Mouse (Mus musculus): ENCODE measurements around the gene Dsp.

DNA sequence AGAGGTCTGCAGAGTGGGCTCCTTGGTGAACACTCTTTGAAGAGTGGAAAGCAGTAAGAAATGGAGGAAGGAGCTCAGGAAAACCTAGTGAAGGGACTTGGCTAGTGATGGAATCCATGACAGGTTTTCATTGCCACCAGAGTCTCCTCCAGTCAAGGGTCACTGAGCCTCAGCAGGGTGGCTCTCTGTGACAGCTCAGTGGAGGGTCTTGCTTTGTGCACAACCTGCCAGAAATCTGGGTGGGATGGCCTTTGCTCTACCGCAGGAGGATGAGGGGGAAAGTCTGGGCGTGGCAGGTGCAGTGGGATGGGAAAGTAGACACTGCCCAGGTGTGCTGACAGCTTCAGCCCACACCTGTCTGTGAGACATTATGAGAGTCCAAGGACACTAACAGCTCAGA lies 4.4 kb downstream of the Dsp start:
- TF ChIP-seq POLR2A (IDR thresholded peaks at IDR 0.05; ENCODE audit: low read depth, low read length) (no peak), POLR2AphosphoS2 (IDR thresholded peaks at IDR 0.05; ENCODE audit: low read depth, low read length) (no peak), ZC3H11A (IDR thresholded peaks at IDR 0.05; ENCODE audit: low read depth, low read length) (no peak), USF1 (IDR thresholded peaks at IDR 0.05; ENCODE audit: low read depth, low read length) (no peak), ZMIZ1 (IDR thresholded peaks at IDR 0.05; ENCODE audit: low read depth, low read length) (no peak), ZNF384 (IDR thresholded peaks at IDR 0.05; ENCODE audit: low read depth, low read length) (no peak), GABPA (IDR thresholded peaks at IDR 0.05; ENCODE audit: insufficient replicate concordance, low read depth, low read length) (no peak), CTCF (conservative IDR thresholded peaks at IDR 0.05 in 1 of 2, IDR thresholded peaks at IDR 0.05 in 1 of 2; ENCODE audit: low read depth in 2 of 2, low read length in 2 of 2) (no peak), ELF1 (IDR thresholded peaks at IDR 0.05; ENCODE audit: low read depth, low read length) (no peak)

Data from CH12.LX (cell line).